In genomic region chr3:121915191-121915590, GRCm38 (mm10) we compare ENCODE assay signal across 10 mouse cellular contexts. TPM values are rescaled to one million over a fixed set of nuclear protein-coding genes. Genes with fewer than 3 reads are reported as not detected.
DNase-seq lines count a peak whose midpoint lies in the region; ATAC-seq and TF ChIP-seq lines count a peak whose summit lies in the region.
"Had no signal": no experiment of that assay in that cellular context is flagged by ENCODE, and none has a peak within 500 bp of the region (broad histone marks: within the 10 kb centered on the region; RNA-seq: fewer than 3 reads in every experiment).

No protein-coding gene starts in this region.

- 77% methylated on average over 6 of the region's 6 CpGs for WGBS in heart, embryonic 14.5 days
- WGBS in kidney, postnatal 0 days = 53% methylated on average over 6 of the region's 6 CpGs
- WGBS in stomach, postnatal 0 days = 45% methylated on average over 6 of the region's 6 CpGs

- H3K9me3 ChIP-seq in heart, embryonic 14.5 days (ENCODE audit: control insufficient read depth, low read length) = no peaks in the 10 kb centered on the region
- H3K9me3 ChIP-seq in kidney, postnatal 0 days (replicated peaks; ENCODE audit: low read length) = no peaks in the 10 kb centered on the region
- no peaks in the 10 kb centered on the region for H3K9me3 ChIP-seq in stomach, postnatal 0 days (ENCODE audit: control insufficient read depth, low read length)

- DNase-seq in ovary, adult 18-20 months (ENCODE audit: low spot score) = peak; percentile 11
- DNase-seq in ovary, postnatal 10 days (ENCODE audit: low spot score) = no peak
- DNase-seq in kidney, postnatal 0 days (ENCODE audit: low spot score) = peak; percentile 66
- DNase-seq in stomach, postnatal 0 days (ENCODE audit: low spot score) = no peak
- no peak for DNase-seq in urinary bladder, postnatal 10 days (ENCODE audit: low spot score)
- DNase-seq: midbrain, embryonic 14.5 days had no signal

- no peaks in the 10 kb centered on the region for H3K27me3 ChIP-seq in heart, embryonic 14.5 days (ENCODE audit: control insufficient read depth, insufficient read depth, low read length)
- H3K27me3 ChIP-seq in kidney, postnatal 0 days (ENCODE audit: insufficient read depth, low read length) = no peaks in the 10 kb centered on the region
- no peaks in the 10 kb centered on the region for H3K27me3 ChIP-seq in stomach, postnatal 0 days (ENCODE audit: control insufficient read depth, insufficient read depth, low read length)
- H3K27me3 ChIP-seq: Patski had no signal

- no peak overlapping the region for H3K9ac ChIP-seq in heart, embryonic 14.5 days (ENCODE audit: low read length)
- no peak overlapping the region for H3K9ac ChIP-seq in kidney, postnatal 0 days (ENCODE audit: low read depth, low read length)
- H3K9ac ChIP-seq in stomach, postnatal 0 days (ENCODE audit: low read length) = no peak overlapping the region

- no peak overlapping the region for H3K4me2 ChIP-seq in heart, embryonic 14.5 days (ENCODE audit: low read length)
- H3K4me2 ChIP-seq in kidney, postnatal 0 days (ENCODE audit: low read length) = no peak overlapping the region
- H3K4me2 ChIP-seq in stomach, postnatal 0 days (replicated peaks; ENCODE audit: low read depth) = no peak overlapping the region

- H3K4me3 ChIP-seq in heart, embryonic 14.5 days (ENCODE audit: control insufficient read depth in 1 of 2, insufficient read depth in 1 of 2, low read depth in 1 of 2, low read length in 2 of 2) = no peak overlapping the region
- H3K4me3 ChIP-seq in kidney, postnatal 0 days (replicated peaks; ENCODE audit: low read depth, low read length) = no peak overlapping the region
- no peak overlapping the region for H3K4me3 ChIP-seq in stomach, postnatal 0 days (ENCODE audit: low read depth, low read length)

- H3K36me3 ChIP-seq in heart, embryonic 14.5 days (ENCODE audit: control insufficient read depth, insufficient read depth, low read length) = no peaks in the 10 kb centered on the region
- no peaks in the 10 kb centered on the region for H3K36me3 ChIP-seq in kidney, postnatal 0 days (ENCODE audit: insufficient read depth, low read length)
- H3K36me3 ChIP-seq in stomach, postnatal 0 days (ENCODE audit: control insufficient read depth, insufficient read depth, low read length) = no peaks in the 10 kb centered on the region

- peak overlapping the region; percentile 81 to 83 for H3K27ac ChIP-seq in heart, embryonic 14.5 days (replicated peaks in 1 of 2; ENCODE audit: control insufficient read depth in 1 of 2, insufficient read depth in 1 of 2, low read depth in 2 of 2, low read length in 2 of 2)
- H3K27ac ChIP-seq in kidney, postnatal 0 days = peak overlapping the region; percentile 80
- peak overlapping the region; percentile 87 for H3K27ac ChIP-seq in stomach, postnatal 0 days (replicated peaks)

- peaks cover 0 to 4% of the 10 kb centered on the region in 2 experiments; a peak in 3 of 4 replicates for H3K4me1 ChIP-seq in heart, embryonic 14.5 days (ENCODE audit: control insufficient read depth in 2 of 2, insufficient read depth in 2 of 2, low read length in 2 of 2)
- H3K4me1 ChIP-seq in kidney, postnatal 0 days (replicated peaks; ENCODE audit: insufficient read depth, low read length) = no peaks in the 10 kb centered on the region
- H3K4me1 ChIP-seq in stomach, postnatal 0 days (replicated peaks; ENCODE audit: control insufficient read depth, insufficient read depth) = no peaks in the 10 kb centered on the region; the same call in 1 of the 2 replicates

- no peak for ATAC-seq in heart, embryonic 14.5 days (ENCODE audit: insufficient number of reproducible peaks, insufficient read depth, low FRiP score, low read depth)
- no peak for ATAC-seq in kidney, postnatal 0 days (replicated peaks; ENCODE audit: low FRiP score, low read depth)
- ATAC-seq in stomach, postnatal 0 days (ENCODE audit: low FRiP score, low TSS enrichment) = no peak
- no peak for ATAC-seq in monocyte, adult 5-6 weeks (replicated peaks; ENCODE audit: insufficient number of reproducible peaks, low FRiP score, low TSS enrichment, poor library complexity, severe bottlenecking)
- ATAC-seq: hindbrain, embryonic 16.5 days; Patski had no signal

- peak; percentile 35 for TF ChIP-seq EP300 in stomach, postnatal 0 days (optimal IDR thresholded peaks at IDR 0.05)

- TF ChIP-seq CTCF in kidney, postnatal 0 days (IDR thresholded peaks at IDR 0.05; ENCODE audit: low read depth) = no peak
- no peak for TF ChIP-seq CTCF in stomach, postnatal 0 days (IDR thresholded peaks at IDR 0.05; ENCODE audit: low read depth)

RNA-seq across cellular contexts. Expression of gene Arhgap29, which starts 37.1 kb away (rescaled TPM):
- 65.1 and 68.4 TPM in 2 replicates for polyA plus RNA-seq in heart, embryonic 14.5 days (2014; fragmentation: Nextera tagmentation; extraction: Ambion mirVana)
- polyA plus RNA-seq in kidney, postnatal 0 days (2015; fragmentation: Nextera tagmentation; extraction: Ambion mirVana) = 36.2 and 38.5 TPM in 2 replicates
- polyA plus RNA-seq in stomach, postnatal 0 days (2015; fragmentation: Nextera tagmentation; extraction: Ambion mirVana) = 15.4 and 16.6 TPM in 2 replicates
- 0.96 to 2.4 TPM (median 1.7 TPM) in 3 replicates for total RNA-seq in monocyte, adult 5-6 weeks (2017)

Comparison
In these comparisons a context has a peak if more than half of its experiments do, and no peak if none do; other contexts are left out.
1. DNase-seq: peak in ovary, adult 18-20 months (single experiment) and kidney, postnatal 0 days (single experiment); none in ovary, postnatal 10 days (single experiment), stomach, postnatal 0 days (single experiment) and urinary bladder, postnatal 10 days (single experiment).
2. Peak in every context shown above with its lines, with median percentiles within 50 percentile points of each other: H3K27ac ChIP-seq.